Mouse (Mus musculus) myocyte (in vitro differentiated cells): ENCODE data around the gene Noxa1. TPM values are rescaled to one million over a fixed set of nuclear protein-coding genes. Genes with fewer than 3 reads are reported as not detected.

Experiments
- H3K27me3 ChIP-seq: one replicate; pipeline ENCODE4 v1.6.1; 2011; ENCODE audit not compliant: control insufficient read depth, insufficient read depth, insufficient read length
- H3K36me3 ChIP-seq: one replicate; pipeline ENCODE4 v1.6.1; 2011; ENCODE audit not compliant: control insufficient read depth, insufficient read depth
- H3K4me2 ChIP-seq: one replicate; pipeline ENCODE4 v1.6.1; 2011; ENCODE audit warnings: low read depth, control low read depth
- H3K4me3 ChIP-seq: one replicate; pipeline ENCODE4 v1.5.1; 2011; ENCODE audit warnings: mild to moderate bottlenecking, control low read depth, moderate library complexity
- H3K79me2 ChIP-seq: one replicate; pipeline ENCODE4 v1.6.1; 2011; ENCODE audit not compliant: control insufficient read depth, insufficient read depth
- H3ac ChIP-seq: one replicate; pipeline ENCODE4 v1.6.1; 2011; ENCODE audit not compliant: control insufficient read depth, insufficient read length
- CEBPB ChIP-seq: IDR thresholded peaks from 2 replicates; pipeline ENCODE4 v1.6.1; 2011; ENCODE audit warnings: mild to moderate bottlenecking, moderate library complexity; ENCODE audit not compliant: poor library complexity, insufficient read depth, severe bottlenecking
- E2F4 ChIP-seq: IDR thresholded peaks from one replicate; pipeline ENCODE4 v1.6.1; 2011; ENCODE audit warnings: mild to moderate bottlenecking, control low read depth, moderate library complexity; ENCODE audit not compliant: insufficient read depth
- MAX ChIP-seq: IDR thresholded peaks from one replicate; pipeline ENCODE4 v1.6.1; 2011; ENCODE audit warnings: low read depth, mild to moderate bottlenecking, control low read depth
- MYOD1 ChIP-seq, 3 experiments: IDR thresholded peaks; one replicate each; pipeline ENCODE4 v1.6.1; 2011; ENCODE audit warnings: control low read depth in 2 of 3, low read depth in 2 of 3, mild to moderate bottlenecking in 2 of 3, moderate library complexity in 1 of 3; ENCODE audit not compliant: insufficient read length in 2 of 3, control insufficient read depth in 1 of 3
- MYOG ChIP-seq, 3 experiments: IDR thresholded peaks; one replicate each; pipeline ENCODE4 v1.6.1; 2011; ENCODE audit warnings: control low read depth in 2 of 3, low read depth in 2 of 3, mild to moderate bottlenecking in 2 of 3; ENCODE audit not compliant: insufficient read length in 2 of 3, control insufficient read depth in 1 of 3, insufficient read depth in 1 of 3
- POLR2A ChIP-seq: IDR thresholded peaks from one replicate; pipeline ENCODE4 v1.6.1; 2011; ENCODE audit warnings: low read depth, mild to moderate bottlenecking, control low read depth, moderate library complexity; ENCODE audit not compliant: insufficient read length
- POLR2AphosphoS2 ChIP-seq: IDR thresholded peaks from one replicate; pipeline ENCODE4 v1.6.1; 2011; ENCODE audit warnings: low read depth, control low read depth; ENCODE audit not compliant: insufficient read length
- REST ChIP-seq: IDR thresholded peaks from one replicate; pipeline ENCODE4 v1.6.1; 2011; ENCODE audit warnings: mild to moderate bottlenecking, control low read depth, moderate library complexity; ENCODE audit not compliant: insufficient read depth, insufficient read length
- SRF ChIP-seq: IDR thresholded peaks from one replicate; pipeline ENCODE4 v1.6.1; 2011; ENCODE audit warnings: low read depth; ENCODE audit not compliant: control insufficient read depth, insufficient read length
- TCF12 ChIP-seq: IDR thresholded peaks from one replicate; pipeline ENCODE4 v1.6.1; 2011; ENCODE audit warnings: mild to moderate bottlenecking, control low read depth; ENCODE audit not compliant: poor library complexity, insufficient read depth, severe bottlenecking
- TCF3 ChIP-seq: IDR thresholded peaks from one replicate; pipeline ENCODE4 v1.6.1; 2011; ENCODE audit warnings: low read depth, control low read depth; ENCODE audit not compliant: insufficient read length
- USF1 ChIP-seq: IDR thresholded peaks from one replicate; pipeline ENCODE4 v1.6.1; 2011; ENCODE audit warnings: low read depth, mild to moderate bottlenecking, control low read depth, moderate library complexity
- polyA plus RNA-seq: library from polyadenylated mRNA; unstranded; fragments of >200 nt; fragmentation: generic; extraction: Trizol; gene quantifications from one replicate; pipeline ENCODE4 v1.2.1, GENCODE M21; 2012; ENCODE audit warnings: missing spikeins

Gene Noxa1
- polyA plus RNA-seq, 1 experiment: not detected

DNA sequence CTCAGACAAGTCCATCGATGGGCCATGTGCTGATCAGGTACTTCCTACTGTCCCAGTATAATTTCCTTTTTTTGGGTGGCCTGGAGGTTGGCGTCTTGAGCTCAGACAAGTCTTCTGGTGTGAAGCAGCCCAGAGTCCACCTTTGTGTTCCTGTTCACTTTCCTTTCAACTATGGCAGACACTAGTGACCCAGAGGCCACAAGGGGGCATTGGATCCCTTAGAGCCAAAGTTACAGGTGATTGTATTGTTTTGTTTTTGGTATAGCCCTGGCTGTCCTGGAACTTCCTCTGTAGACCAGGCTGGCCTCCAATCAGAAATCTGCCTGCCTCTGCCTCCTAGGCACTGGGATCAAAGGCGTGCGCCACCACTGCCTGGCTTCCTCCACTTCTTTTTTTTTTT is 22.6 kb downstream of the Noxa1 start:
- TF ChIP-seq TCF3: no peak

DNA sequence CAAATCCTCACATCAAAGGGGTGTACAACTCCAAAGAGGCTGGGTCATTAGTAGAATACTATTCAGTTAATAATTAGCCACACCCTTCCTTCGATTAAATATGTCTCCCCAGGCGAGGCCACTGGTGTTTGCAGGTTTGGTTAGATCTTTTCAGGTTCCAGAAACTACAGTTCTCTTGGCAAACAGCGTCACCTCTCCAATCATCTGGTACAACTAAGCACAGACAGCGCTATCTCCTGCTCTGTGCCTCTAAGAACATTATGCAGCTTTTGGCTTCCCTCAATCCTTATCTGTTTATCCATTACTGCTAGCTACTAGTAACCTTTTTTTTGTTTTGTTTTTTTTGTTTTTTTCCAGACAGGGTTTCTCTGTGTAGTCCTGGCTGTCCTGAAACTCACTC is 25.4 kb downstream of the Noxa1 start:
- Histone ChIP-seq H3K4me2 (no peak overlapping the region), H3K4me3 (no peak overlapping the region), H3K36me3 (no peaks in the 10 kb centered on the region), H3K27me3 (no peaks in the 10 kb centered on the region), H3K79me2 (no peaks in the 10 kb centered on the region), H3ac (no peak overlapping the region)
- no peak for TF ChIP-seq POLR2A
- TF ChIP-seq REST: no peak
- no peak for TF ChIP-seq SRF
- TF ChIP-seq TCF3: no peak
- TF ChIP-seq MAX: no peak
- no peak for TF ChIP-seq MYOD1 (IDR thresholded peaks at IDR 0.05; ENCODE audit: control insufficient read depth in 1 of 3, insufficient read length in 2 of 3, low read depth in 2 of 3)
- TF ChIP-seq POLR2AphosphoS2: no peak

More for the DNA sequence above, 22.6 kb downstream of the Noxa1 start:
- Histone ChIP-seq H3ac (no peak overlapping the region), H3K4me2 (no peak overlapping the region), H3K79me2 (no peaks in the 10 kb centered on the region), H3K36me3 (no peaks in the 10 kb centered on the region), H3K27me3 (peaks cover 10% of the 10 kb centered on the region), H3K4me3 (no peak overlapping the region)

- H3K36me3 ChIP-seq: no peaks in the 10 kb centered on the region
- no peaks in the 10 kb centered on the region for H3K27me3 ChIP-seq
- no peak overlapping the region for H3K4me3 ChIP-seq
- no peak overlapping the region for H3ac ChIP-seq
- no peak for TF ChIP-seq POLR2AphosphoS2
- TF ChIP-seq E2F4: no peak
- no peak for TF ChIP-seq REST
- no peak for TF ChIP-seq TCF3
- TF ChIP-seq TCF12: no peak
- TF ChIP-seq SRF: no peak
- no peak for TF ChIP-seq USF1
- no peak for TF ChIP-seq POLR2A
- no peak for TF ChIP-seq MYOG (IDR thresholded peaks at IDR 0.05; ENCODE audit: control insufficient read depth in 1 of 3, insufficient read depth in 1 of 3, insufficient read length in 2 of 3, low read depth in 2 of 3)
- TF ChIP-seq MYOD1 (IDR thresholded peaks at IDR 0.05; ENCODE audit: control insufficient read depth in 1 of 3, insufficient read length in 2 of 3, low read depth in 2 of 3): no peak
- TF ChIP-seq CEBPB: no peak
- no peak for TF ChIP-seq MAX
- H3K79me2 ChIP-seq: no peaks in the 10 kb centered on the region
- H3K4me2 ChIP-seq: no peak overlapping the region
Observed at GRCm38 (mm10) chr2:25066552-25066951, 28.4 kb downstream of the Noxa1 start.

DNA sequence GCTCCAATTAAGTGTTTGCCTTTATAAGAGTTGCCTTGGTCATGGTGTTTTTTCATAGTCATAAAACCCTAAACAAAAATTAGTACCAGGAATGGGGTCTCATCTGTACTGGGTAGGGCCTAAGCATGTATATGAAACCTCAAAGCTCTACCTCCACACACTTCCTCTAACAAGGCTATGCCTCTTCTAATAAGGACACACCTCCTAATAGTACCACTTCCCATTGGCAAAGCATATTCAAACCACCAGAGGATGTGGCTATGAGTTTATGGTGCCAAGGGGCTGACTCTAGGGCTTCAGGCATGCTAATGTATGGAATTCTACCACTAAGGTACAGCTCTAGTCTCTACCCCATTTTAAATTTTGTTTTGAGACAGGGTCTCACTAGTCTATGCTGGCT is 29.4 kb downstream of the Noxa1 start:
- Histone ChIP-seq H3ac (no peak overlapping the region), H3K36me3 (no peaks in the 10 kb centered on the region), H3K79me2 (no peaks in the 10 kb centered on the region), H3K27me3 (no peaks in the 10 kb centered on the region), H3K4me3 (no peak overlapping the region), H3K4me2 (no peak overlapping the region)
- TF ChIP-seq E2F4 (no peak), POLR2A (no peak), TCF12 (no peak), USF1 (no peak), REST (no peak), POLR2AphosphoS2 (no peak), SRF (no peak), MYOG (IDR thresholded peaks at IDR 0.05; ENCODE audit: control insufficient read depth in 1 of 3, insufficient read depth in 1 of 3, insufficient read length in 2 of 3, low read depth in 2 of 3) (no peak)

DNA sequence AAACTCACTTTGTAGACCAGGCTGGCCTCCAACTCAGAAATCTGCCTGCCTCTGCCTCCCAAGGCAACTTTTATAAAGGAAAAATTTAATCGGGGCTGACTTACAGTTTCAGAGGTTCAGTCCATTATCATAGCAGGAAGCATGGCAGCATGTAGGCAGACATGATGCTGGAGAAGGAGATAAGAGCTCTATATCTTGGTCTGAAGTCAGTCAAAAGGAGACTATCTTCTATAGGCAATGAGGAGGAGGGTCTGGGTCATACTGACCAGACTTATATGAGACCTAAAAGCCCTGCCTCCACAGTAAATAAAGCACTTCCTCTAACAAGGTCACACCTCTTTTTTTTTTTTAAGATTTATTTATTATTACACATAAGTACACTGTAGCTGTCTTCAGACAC is 30.7 kb downstream of the Noxa1 start:
- TF ChIP-seq E2F4 (no peak), TCF12 (no peak), MYOG (IDR thresholded peaks at IDR 0.05; ENCODE audit: control insufficient read depth in 1 of 3, insufficient read depth in 1 of 3, insufficient read length in 2 of 3, low read depth in 2 of 3) (no peak), POLR2AphosphoS2 (no peak), USF1 (no peak), CEBPB (no peak), SRF (no peak), TCF3 (no peak), POLR2A (no peak), MYOD1 (IDR thresholded peaks at IDR 0.05; ENCODE audit: control insufficient read depth in 1 of 3, insufficient read length in 2 of 3, low read depth in 2 of 3) (no peak), REST (no peak), MAX (no peak)
- Histone ChIP-seq H3K79me2 (no peaks in the 10 kb centered on the region), H3K4me2 (no peak overlapping the region), H3ac (no peak overlapping the region), H3K4me3 (no peak overlapping the region), H3K36me3 (no peaks in the 10 kb centered on the region), H3K27me3 (no peaks in the 10 kb centered on the region)
